Mouse (Mus musculus): Measurements from ENCODE around the gene Tns1. TPM values are rescaled to one million over a fixed set of nuclear protein-coding genes. Genes with fewer than 3 reads are reported as not detected.

Gene Tns1
- polyA plus RNA-seq, 1 experiment = 781 TPM

GRCm38 (mm10) chr1:74015513-74016234, 108.6 kb downstream of the Tns1 start:
- DNase-seq = no peak
- Histone ChIP-seq H3K4me3 (replicated peaks; ENCODE audit: extremely low read depth, low read depth, low read length) (no peak overlapping the region), H3K4me1 (ENCODE audit: control insufficient read depth, insufficient read depth, low read length) (peaks cover 65% of the 10 kb centered on the region)
- WGBS = 39% methylated on average over 8 of the region's 8 CpGs
- TF ChIP-seq POLR2A (IDR thresholded peaks at IDR 0.05; ENCODE audit: borderline replicate concordance, extremely low read depth, low read depth, low read length) = 0 out of 2 replicates have a peak, but pooled peaks have one; percentile 13
- TF ChIP-seq CTCF (IDR thresholded peaks at IDR 0.05; ENCODE audit: insufficient read depth, low read length) = no peak

GRCm38 (mm10) chr1:74014538-74015327, 109.5 kb downstream of the Tns1 start:
- Histone ChIP-seq H3K4me3 (replicated peaks; ENCODE audit: extremely low read depth, low read depth, low read length) (no peak overlapping the region), H3K4me1 (ENCODE audit: control insufficient read depth, insufficient read depth, low read length) (peaks cover 64% of the 10 kb centered on the region)
- TF ChIP-seq CTCF (IDR thresholded peaks at IDR 0.05; ENCODE audit: insufficient read depth, low read length) = no peak
- TF ChIP-seq POLR2A (IDR thresholded peaks at IDR 0.05; ENCODE audit: borderline replicate concordance, extremely low read depth, low read depth, low read length) = peak; percentile 26; the same call in 1 of the 2 replicates
- 44% methylated on average over 9 of the region's 14 CpGs for WGBS
- no peak for DNase-seq

GRCm38 (mm10) chr1:74013296-74014031, 110.8 kb downstream of the Tns1 start:
- Histone ChIP-seq H3K4me3 (replicated peaks; ENCODE audit: extremely low read depth, low read depth, low read length) (no peak overlapping the region), H3K4me1 (ENCODE audit: control insufficient read depth, insufficient read depth, low read length) (peaks cover 77% of the 10 kb centered on the region)
- no peak for DNase-seq
- 42% methylated on average over 14 of the region's 14 CpGs for WGBS
- TF ChIP-seq POLR2A (IDR thresholded peaks at IDR 0.05; ENCODE audit: borderline replicate concordance, extremely low read depth, low read depth, low read length) = no peak
- TF ChIP-seq CTCF (IDR thresholded peaks at IDR 0.05; ENCODE audit: insufficient read depth, low read length) = no peak

GRCm38 (mm10) chr1:74012706-74013105, 111.5 kb downstream of the Tns1 start:
- TF ChIP-seq CTCF (IDR thresholded peaks at IDR 0.05; ENCODE audit: insufficient read depth, low read length) (no peak), POLR2A (IDR thresholded peaks at IDR 0.05; ENCODE audit: borderline replicate concordance, extremely low read depth, low read depth, low read length) (peak; percentile 22; the same call in 1 of the 2 replicates)
- Histone ChIP-seq H3K4me1 (ENCODE audit: control insufficient read depth, insufficient read depth, low read length) (peaks cover 79% of the 10 kb centered on the region), H3K4me3 (replicated peaks; ENCODE audit: extremely low read depth, low read depth, low read length) (no peak overlapping the region)
- no peak for DNase-seq
- WGBS = 48% methylated on average over 10 of the region's 10 CpGs

- TF ChIP-seq CTCF (IDR thresholded peaks at IDR 0.05; ENCODE audit: insufficient read depth, low read length) (no peak), POLR2A (IDR thresholded peaks at IDR 0.05; ENCODE audit: borderline replicate concordance, extremely low read depth, low read depth, low read length) (no peak)
- no peak overlapping the region for H3K4me3 ChIP-seq (replicated peaks; ENCODE audit: extremely low read depth, low read depth, low read length)
- no peak for DNase-seq
- peaks cover 67% of the 10 kb centered on the region for H3K4me1 ChIP-seq (ENCODE audit: control insufficient read depth, insufficient read depth, low read length)
- 82% methylated on average over 3 of the region's 3 CpGs for WGBS
These were observed 114.8 kb downstream of the Tns1 start for GRCm38 (mm10) chr1:74009495-74009894.

- Histone ChIP-seq H3K4me1 (ENCODE audit: control insufficient read depth, insufficient read depth, low read length) (peaks cover 66% of the 10 kb centered on the region), H3K4me3 (replicated peaks; ENCODE audit: extremely low read depth, low read depth, low read length) (no peak overlapping the region)
- DNase-seq = no peak
- no peak for TF ChIP-seq POLR2A (IDR thresholded peaks at IDR 0.05; ENCODE audit: borderline replicate concordance, extremely low read depth, low read depth, low read length)
- TF ChIP-seq CTCF (IDR thresholded peaks at IDR 0.05; ENCODE audit: insufficient read depth, low read length) = no peak
- 57% methylated on average over 3 of the region's 3 CpGs for WGBS
These were observed 115.3 kb downstream of the Tns1 start for GRCm38 (mm10) chr1:74008966-74009365.

- WGBS = 8% methylated on average over 5 of the region's 5 CpGs
- peak overlapping the region; percentile 32 for H3K4me3 ChIP-seq (replicated peaks; ENCODE audit: extremely low read depth, low read depth, low read length)
- no peak for TF ChIP-seq CTCF (IDR thresholded peaks at IDR 0.05; ENCODE audit: insufficient read depth, low read length)
- no peak for TF ChIP-seq POLR2A (IDR thresholded peaks at IDR 0.05; ENCODE audit: borderline replicate concordance, extremely low read depth, low read depth, low read length)
- peaks cover 65% of the 10 kb centered on the region for H3K4me1 ChIP-seq (ENCODE audit: control insufficient read depth, insufficient read depth, low read length)
- no peak for DNase-seq
These were observed 115.8 kb downstream of the Tns1 start for GRCm38 (mm10) chr1:74008498-74008897.

GRCm38 (mm10) chr1:74007398-74008050, 116.7 kb downstream of the Tns1 start:
- peak; percentile 52 for DNase-seq
- 15% methylated on average over 7 of the region's 7 CpGs for WGBS
- H3K4me1 ChIP-seq (ENCODE audit: control insufficient read depth, insufficient read depth, low read length) = peaks cover 55% of the 10 kb centered on the region
- no peak for TF ChIP-seq POLR2A (IDR thresholded peaks at IDR 0.05; ENCODE audit: borderline replicate concordance, extremely low read depth, low read depth, low read length)
- TF ChIP-seq CTCF (IDR thresholded peaks at IDR 0.05; ENCODE audit: insufficient read depth, low read length) = no peak
- H3K4me3 ChIP-seq (replicated peaks; ENCODE audit: extremely low read depth, low read depth, low read length) = no peak overlapping the region

GRCm38 (mm10) chr1:74005020-74005419, 119.2 kb downstream of the Tns1 start:
- H3K4me3 ChIP-seq (replicated peaks; ENCODE audit: extremely low read depth, low read depth, low read length) = no peak overlapping the region
- WGBS = 26% methylated on average over 3 of the region's 3 CpGs
- peaks cover 65% of the 10 kb centered on the region for H3K4me1 ChIP-seq (ENCODE audit: control insufficient read depth, insufficient read depth, low read length)
- TF ChIP-seq CTCF (IDR thresholded peaks at IDR 0.05; ENCODE audit: insufficient read depth, low read length) (no peak), POLR2A (IDR thresholded peaks at IDR 0.05; ENCODE audit: borderline replicate concordance, extremely low read depth, low read depth, low read length) (no peak)
- DNase-seq = no peak

All from lung, adult 2 months (tissue).